Mouse (Mus musculus) limb, embryonic 15.5 days (tissue): ENCODE data around the gene Slc6a19. TPM values are rescaled to one million over a fixed set of nuclear protein-coding genes. Genes with fewer than 3 reads are reported as not detected.
A peak's percentile ranks its signal among the peaks of the same experiment; 100 is the strongest.

Experiments
- ATAC-seq: fragments of 200-750 bp; cut with Nextera tagmentation; 2 replicates; pipeline ENCODE4 v1.8.0; 2017; ENCODE audit warnings: low read depth, moderate TSS enrichment; ENCODE audit not compliant: insufficient number of reproducible peaks, low FRiP score, low TSS enrichment
- H3K27ac ChIP-seq: fragments of 300-500 bp; sonication (generic); 2 replicates; pipeline ENCODE4 v1.5.1; 2015; ENCODE audit warnings: moderate library complexity, mild to moderate bottlenecking, inconsistent platforms
- H3K27me3 ChIP-seq: fragments of 300-500 bp; sonication (generic); 2 replicates; pipeline ENCODE4 v1.6.1; 2015; ENCODE audit warnings: inconsistent platforms
- H3K36me3 ChIP-seq: fragments of 300-500 bp; sonication (generic); 2 replicates; pipeline ENCODE4 v1.6.1; 2015; ENCODE audit warnings: inconsistent platforms
- H3K4me1 ChIP-seq: fragments of 300-500 bp; sonication (generic); 2 replicates; pipeline ENCODE4 v1.6.1; 2015; ENCODE audit warnings: inconsistent platforms
- H3K4me2 ChIP-seq: fragments of 300-500 bp; sonication (generic); 2 replicates; pipeline ENCODE4 v1.6.1; 2015; ENCODE audit warnings: mild to moderate bottlenecking, inconsistent platforms
- H3K4me3 ChIP-seq: fragments of 300-500 bp; sonication (generic); 2 replicates; pipeline ENCODE4 v1.5.1; 2015; ENCODE audit warnings: mild to moderate bottlenecking, inconsistent platforms
- H3K9ac ChIP-seq: fragments of 300-500 bp; sonication (generic); 2 replicates; pipeline ENCODE4 v1.6.1; 2015; ENCODE audit warnings: inconsistent platforms
- H3K9me3 ChIP-seq: fragments of 300-500 bp; sonication (generic); 2 replicates; pipeline ENCODE4 v1.6.1; 2016; ENCODE audit warnings: inconsistent platforms
- WGBS: fragments of 180-500 bp; shearing (Covaris S2); methylation state at CpG from one replicate; pipeline ENCODE4 v1.1.7; 2015; 5-methylcytosine and 5-hydroxymethylcytosine counted together
- polyA plus RNA-seq: library from polyadenylated mRNA; unstranded; fragments of >200 nt; fragmentation: Nextera tagmentation; extraction: Ambion mirVana; gene quantifications from 2 replicates; pipeline ENCODE4 v1.2.1, GENCODE M21; 2015

The Slc6a19 gene
- polyA plus RNA-seq, 1 experiment from 2014 or later: 1.5 TPM

- H3K9me3 ChIP-seq: no peaks in the 10 kb centered on the region
- WGBS: 5% methylated on average over 48 of the region's 48 CpGs
- H3K4me1 ChIP-seq: peaks cover 13% of the 10 kb centered on the region
- H3K27ac ChIP-seq: no peak within 1 kb of the TSS
- H3K4me2 ChIP-seq: peak within 1 kb of the TSS; percentile 68
- 0 out of 2 replicates have a peak within 1 kb of the TSS, but pooled peaks have one; percentile 14 for H3K9ac ChIP-seq
- no peaks in the 10 kb centered on the region for H3K36me3 ChIP-seq
- peaks cover 6% of the 10 kb centered on the region; the same call in 1 of the 2 replicates for H3K27me3 ChIP-seq
- H3K4me3 ChIP-seq: peak within 1 kb of the TSS; percentile 38
- ATAC-seq: no peak
Measured at GRCm38 (mm10) chr13:73732742-73733700, 28.4 kb upstream of the Slc6a19 start, which contains the start of gene Slc12a7. TSS of gene Slc12a7 (plus strand) at chr13:73733094.

- WGBS: 74% methylated on average over 7 of the region's 7 CpGs
- Histone ChIP-seq H3K27me3 (peaks cover 6% of the 10 kb centered on the region; the same call in 1 of the 2 replicates), H3K27ac (no peak overlapping the region), H3K4me2 (peak overlapping the region; percentile 68), H3K9me3 (no peaks in the 10 kb centered on the region), H3K9ac (no peak overlapping the region), H3K36me3 (no peaks in the 10 kb centered on the region), H3K4me3 (peak overlapping the region; percentile 38; the same call in 1 of the 2 replicates), H3K4me1 (peaks cover 13% of the 10 kb centered on the region)
- ATAC-seq: no peak
Measured at GRCm38 (mm10) chr13:73732235-73732634, 27.6 kb upstream of the Slc6a19 start.

GRCm38 (mm10) chr13:73730913-73731312 lies 26.2 kb upstream of the Slc6a19 start:
- Histone ChIP-seq H3K4me3 (no peak overlapping the region), H3K27me3 (peaks cover 6% of the 10 kb centered on the region; the same call in 1 of the 2 replicates), H3K36me3 (no peaks in the 10 kb centered on the region), H3K9ac (no peak overlapping the region), H3K9me3 (no peaks in the 10 kb centered on the region), H3K4me2 (no peak overlapping the region), H3K4me1 (peaks cover 13% of the 10 kb centered on the region), H3K27ac (no peak overlapping the region)
- 53% methylated on average over 1 of the region's 1 CpGs for WGBS
- no peak for ATAC-seq

- Histone ChIP-seq H3K9ac (no peak overlapping the region), H3K4me2 (no peak overlapping the region), H3K27me3 (peaks cover 2% of the 10 kb centered on the region; the same call in 1 of the 2 replicates), H3K9me3 (no peaks in the 10 kb centered on the region), H3K4me1 (peaks cover 13% of the 10 kb centered on the region), H3K36me3 (no peaks in the 10 kb centered on the region), H3K27ac (no peak overlapping the region), H3K4me3 (no peak overlapping the region)
- ATAC-seq: no peak
Measured at GRCm38 (mm10) chr13:73728633-73729032, 24.0 kb upstream of the Slc6a19 start.

GRCm38 (mm10) chr13:73727621-73728025 lies 23.0 kb upstream of the Slc6a19 start:
- ATAC-seq: no peak
- H3K9ac ChIP-seq: no peak overlapping the region
- H3K27me3 ChIP-seq: peaks cover under 1% of the 10 kb centered on the region; the same call in 1 of the 2 replicates
- H3K9me3 ChIP-seq: no peaks in the 10 kb centered on the region
- H3K36me3 ChIP-seq: no peaks in the 10 kb centered on the region
- WGBS: 27% methylated on average over 2 of the region's 2 CpGs
- peaks cover 7% of the 10 kb centered on the region for H3K4me1 ChIP-seq
- no peak overlapping the region for H3K4me2 ChIP-seq
- H3K27ac ChIP-seq: no peak overlapping the region
- no peak overlapping the region for H3K4me3 ChIP-seq

GRCm38 (mm10) chr13:73725315-73725714 lies 20.6 kb upstream of the Slc6a19 start:
- Histone ChIP-seq H3K4me2 (no peak overlapping the region), H3K27me3 (peaks cover 4% of the 10 kb centered on the region; the same call in 1 of the 2 replicates), H3K9me3 (no peaks in the 10 kb centered on the region), H3K9ac (no peak overlapping the region), H3K27ac (no peak overlapping the region), H3K36me3 (no peaks in the 10 kb centered on the region), H3K4me3 (no peak overlapping the region), H3K4me1 (no peaks in the 10 kb centered on the region)
- ATAC-seq: no peak
- 81% methylated on average over 5 of the region's 5 CpGs for WGBS

GRCm38 (mm10) chr13:73723081-73723668 lies 18.5 kb upstream of the Slc6a19 start:
- ATAC-seq: no peak
- H3K4me1 ChIP-seq: no peaks in the 10 kb centered on the region
- H3K4me3 ChIP-seq: no peak overlapping the region
- H3K27me3 ChIP-seq: peaks cover 4% of the 10 kb centered on the region; the same call in 1 of the 2 replicates
- no peak overlapping the region for H3K9ac ChIP-seq
- no peak overlapping the region for H3K4me2 ChIP-seq
- no peaks in the 10 kb centered on the region for H3K36me3 ChIP-seq
- no peaks in the 10 kb centered on the region for H3K9me3 ChIP-seq
- WGBS: 35% methylated on average over 8 of the region's 8 CpGs
- H3K27ac ChIP-seq: no peak overlapping the region

- no peaks in the 10 kb centered on the region for H3K36me3 ChIP-seq
- ATAC-seq: no peak
- no peak overlapping the region for H3K9ac ChIP-seq
- no peak overlapping the region for H3K4me2 ChIP-seq
- H3K4me3 ChIP-seq: no peak overlapping the region
- WGBS: 73% methylated on average over 4 of the region's 4 CpGs
- H3K27ac ChIP-seq: no peak overlapping the region
- H3K9me3 ChIP-seq: no peaks in the 10 kb centered on the region
- H3K27me3 ChIP-seq: peaks cover 4% of the 10 kb centered on the region; the same call in 1 of the 2 replicates
- H3K4me1 ChIP-seq: no peaks in the 10 kb centered on the region
Measured at GRCm38 (mm10) chr13:73720241-73720640, 15.6 kb upstream of the Slc6a19 start.

GRCm38 (mm10) chr13:73718225-73718624 lies 13.6 kb upstream of the Slc6a19 start:
- WGBS: under 1% methylated on average over 2 of the region's 2 CpGs
- no peak for ATAC-seq

GRCm38 (mm10) chr13:73714020-73714419 lies 9.4 kb upstream of the Slc6a19 start:
- Histone ChIP-seq H3K27me3 (no peaks in the 10 kb centered on the region), H3K9me3 (no peaks in the 10 kb centered on the region), H3K4me2 (no peak overlapping the region), H3K36me3 (no peaks in the 10 kb centered on the region), H3K4me1 (no peaks in the 10 kb centered on the region), H3K9ac (no peak overlapping the region), H3K27ac (no peak overlapping the region), H3K4me3 (no peak overlapping the region)
- no peak for ATAC-seq
- 56% methylated on average over 2 of the region's 2 CpGs for WGBS

More at GRCm38 (mm10) chr13:73718225-73718624, 13.6 kb upstream of the Slc6a19 start:
- Histone ChIP-seq H3K4me1 (no peaks in the 10 kb centered on the region), H3K36me3 (no peaks in the 10 kb centered on the region), H3K9me3 (no peaks in the 10 kb centered on the region), H3K27me3 (peaks cover 4% of the 10 kb centered on the region; the same call in 1 of the 2 replicates), H3K4me3 (no peak overlapping the region), H3K9ac (no peak overlapping the region), H3K4me2 (no peak overlapping the region), H3K27ac (no peak overlapping the region)

GRCm38 (mm10) chr13:73713204-73713603 lies 8.5 kb upstream of the Slc6a19 start:
- Histone ChIP-seq H3K4me3 (no peak overlapping the region), H3K4me2 (no peak overlapping the region), H3K9ac (no peak overlapping the region), H3K36me3 (no peaks in the 10 kb centered on the region), H3K9me3 (no peaks in the 10 kb centered on the region), H3K4me1 (no peaks in the 10 kb centered on the region), H3K27ac (no peak overlapping the region), H3K27me3 (no peaks in the 10 kb centered on the region)
- no peak for ATAC-seq
- WGBS: 71% methylated on average over 4 of the region's 4 CpGs

- Histone ChIP-seq H3K27ac (no peak overlapping the region), H3K4me1 (no peaks in the 10 kb centered on the region), H3K9me3 (no peaks in the 10 kb centered on the region), H3K9ac (no peak overlapping the region), H3K27me3 (no peaks in the 10 kb centered on the region), H3K4me3 (no peak overlapping the region), H3K4me2 (no peak overlapping the region), H3K36me3 (no peaks in the 10 kb centered on the region)
- no peak for ATAC-seq
- WGBS: 67% methylated on average over 3 of the region's 3 CpGs
Measured at GRCm38 (mm10) chr13:73712228-73712627, 7.6 kb upstream of the Slc6a19 start.
